Mouse (Mus musculus) right cerebral cortex, postnatal 10 days (tissue): Measurements from ENCODE around the gene Acadl.

Source experiments
- DNase-seq, 2 experiments: peaks; one replicate each; pipeline ENCODE4 v3.0.0; 2021; ENCODE audit warnings: low spot score in 2 of 2

Gene Acadl

GRCm38 (mm10) chr1:66781027-66781426 lies 82.0 kb downstream of the Acadl start:
- DNase-seq = no peak
